ENCODE assay signal across 9 mouse cellular contexts in genomic region chr17:13699716-13700115, GRCm38 (mm10).
DNase-seq lines count a peak whose midpoint lies in the region; ATAC-seq and TF ChIP-seq lines count a peak whose summit lies in the region.
"Had no signal": no experiment of that assay in that cellular context is flagged by ENCODE, and none has a peak within 500 bp of the region (broad histone marks: within the 10 kb centered on the region; RNA-seq: fewer than 3 reads in every experiment).

No protein-coding gene starts in this region.

- no peaks in the 10 kb centered on the region; the same call in 1 of the 2 replicates for H3K9me3 ChIP-seq in limb, embryonic 11.5 days (ENCODE audit: control insufficient read depth, low read length)
- no peaks in the 10 kb centered on the region for H3K9me3 ChIP-seq in neural tube, embryonic 15.5 days (replicated peaks)
- H3K9me3 ChIP-seq: hindbrain, embryonic 15.5 days had no signal

- intact Hi-C loops in heart, postnatal 25 days (cut with DNase I): loop anchor here (5.0 kb wide), 2 partner anchors 38 to 58 kb away; no protein-coding TSS in a partner anchor
- intact Hi-C loops in left cerebral cortex, postnatal 4 days (cut with DNase I): no loop called here

- ATAC-seq in limb, embryonic 11.5 days (ENCODE audit: insufficient number of reproducible peaks, low FRiP score, low TSS enrichment, low read depth): no peak
- ATAC-seq in neural tube, embryonic 15.5 days (ENCODE audit: low FRiP score): no peak
- no peak for ATAC-seq in activated CD4-positive, CD25-positive, alpha-beta regulatory T cell, adult 4 months

- no peaks in the 10 kb centered on the region for H3K79me2 ChIP-seq in liver, adult 2 months (ENCODE audit: control insufficient read depth, insufficient read depth, low read length)

- H3K4me2 ChIP-seq in limb, embryonic 11.5 days (ENCODE audit: low read depth, severe bottlenecking): no peak overlapping the region
- no peak overlapping the region for H3K4me2 ChIP-seq in neural tube, embryonic 15.5 days
- H3K4me2 ChIP-seq: hindbrain, embryonic 15.5 days had no signal

- H3K27me3 ChIP-seq in liver, adult 2 months (ENCODE audit: control insufficient read depth, insufficient read depth, low read length): no peaks in the 10 kb centered on the region
- H3K27me3 ChIP-seq in limb, embryonic 11.5 days (ENCODE audit: control insufficient read depth, insufficient read depth, low read length): no peaks in the 10 kb centered on the region
- H3K27me3 ChIP-seq in neural tube, embryonic 15.5 days (replicated peaks): no peaks in the 10 kb centered on the region
- H3K27me3 ChIP-seq: hindbrain, embryonic 15.5 days had no signal

- DNase-seq in liver, adult 2 months (ENCODE audit: extremely low read depth, low read depth, low spot score): peak; percentile 85
- DNase-seq in liver: no peak
- peak; percentile 56 for DNase-seq in heart, postnatal 25 days (ENCODE audit: low spot score)
- DNase-seq in limb, embryonic 11.5 days (ENCODE audit: low spot score): no peak
- DNase-seq in left cerebral cortex, postnatal 4 days: no peak
- DNase-seq in right cerebral cortex, postnatal 36 days (ENCODE audit: low spot score in 2 of 2): no peak

- H3K9ac ChIP-seq in liver, adult 2 months (ENCODE audit: low read depth, low read length): peak overlapping the region; percentile 13; the same call in 1 of the 2 replicates
- no peak overlapping the region for H3K9ac ChIP-seq in limb, embryonic 11.5 days (ENCODE audit: low read length)
- no peak overlapping the region for H3K9ac ChIP-seq in neural tube, embryonic 15.5 days (replicated peaks)
- H3K9ac ChIP-seq: hindbrain, embryonic 15.5 days had no signal

- no peak for TF ChIP-seq POLR2A in liver, adult 2 months (IDR thresholded peaks at IDR 0.05; ENCODE audit: extremely low read depth, insufficient read depth, low read length)

- peaks cover 14% of the 10 kb centered on the region for H3K4me1 ChIP-seq in liver, adult 2 months (ENCODE audit: control insufficient read depth, insufficient read depth, low read length)
- peaks cover 6% of the 10 kb centered on the region for H3K4me1 ChIP-seq in limb, embryonic 11.5 days (ENCODE audit: control insufficient read depth, insufficient read depth, low read length)
- H3K4me1 ChIP-seq in neural tube, embryonic 15.5 days: peaks cover 16% of the 10 kb centered on the region

- no peak for TF ChIP-seq CTCF in liver, adult 2 months (IDR thresholded peaks at IDR 0.05; ENCODE audit: low read depth, low read length)

- H3K4me3 ChIP-seq in liver, adult 2 months (ENCODE audit: insufficient read depth, low read depth, low read length): 0 out of 2 replicates have a peak overlapping the region, but pooled peaks have one; percentile 11
- no peak overlapping the region for H3K4me3 ChIP-seq in limb, embryonic 11.5 days (ENCODE audit: low read depth, low read length)
- no peak overlapping the region for H3K4me3 ChIP-seq in neural tube, embryonic 15.5 days (replicated peaks)
- H3K4me3 ChIP-seq: hindbrain, embryonic 15.5 days had no signal

- H3K36me3 ChIP-seq in liver, adult 2 months (ENCODE audit: control insufficient read depth, insufficient read depth, low read length): no peaks in the 10 kb centered on the region
- H3K36me3 ChIP-seq in limb, embryonic 11.5 days (ENCODE audit: control insufficient read depth, insufficient read depth, low read length): no peaks in the 10 kb centered on the region
- H3K36me3 ChIP-seq in neural tube, embryonic 15.5 days: no peaks in the 10 kb centered on the region
- H3K36me3 ChIP-seq: hindbrain, embryonic 15.5 days had no signal

- WGBS in liver, adult 2 months: 14% methylated on average over 7 of the region's 7 CpGs
- 73% methylated on average over 7 of the region's 7 CpGs for WGBS in limb, embryonic 11.5 days
- WGBS in neural tube, embryonic 15.5 days: 56% methylated on average over 7 of the region's 7 CpGs

- peak overlapping the region; percentile 76 for H3K27ac ChIP-seq in liver, adult 2 months (replicated peaks; ENCODE audit: insufficient read depth, low read depth, low read length)
- H3K27ac ChIP-seq in limb, embryonic 11.5 days (replicated peaks; ENCODE audit: low read depth, low read length): 0 out of 2 replicates have a peak overlapping the region, but pooled peaks have one; percentile 22
- peak overlapping the region; percentile 68; the same call in 1 of the 2 replicates for H3K27ac ChIP-seq in neural tube, embryonic 15.5 days (replicated peaks)

Comparison
In these comparisons a context has a peak if more than half of its experiments do, and no peak if none do; other contexts are left out.
1. DNase-seq: peak in liver, adult 2 months (single experiment) and heart, postnatal 25 days (single experiment); none in liver (single experiment), limb, embryonic 11.5 days (single experiment), left cerebral cortex, postnatal 4 days (single experiment) and right cerebral cortex, postnatal 36 days (0 of 2).
2. H3K27ac ChIP-seq: peak in every context shown above with its lines; median percentile 76 in liver, adult 2 months; 68 in neural tube, embryonic 15.5 days; 22 in limb, embryonic 11.5 days.